Mouse (Mus musculus) embryo, embryonic 11.5 days (tissue): ENCODE measurements around the gene Ipo7.
"Not testable (repeated sequence)": the region's sequence is repeated elsewhere in the genome, so short reads cannot be mapped to it uniquely, and the experiment has no call there.

ENCODE experiments used
- DNase-seq: peaks from one replicate; pipeline ENCODE4 v3.0.0-alpha.2; 2012; ENCODE audit warnings: low read depth, low spot score

The Ipo7 gene

GRCm38 (mm10) chr7:110018631-110019482, 783 bp downstream of the Ipo7 start:
- DNase-seq, result peak; percentile 5

- DNase-seq, result no peak
Measured at GRCm38 (mm10) chr7:110023553-110023952, 5.5 kb downstream of the Ipo7 start.

- no peak for DNase-seq
Measured at GRCm38 (mm10) chr7:110026594-110026993, 8.5 kb downstream of the Ipo7 start.

- DNase-seq, result no peak
Measured at GRCm38 (mm10) chr7:110028826-110029225, 10.8 kb downstream of the Ipo7 start.

- no peak for DNase-seq
Measured at GRCm38 (mm10) chr7:110030342-110030741, 12.3 kb downstream of the Ipo7 start.

GRCm38 (mm10) chr7:110057723-110058122, 39.6 kb downstream of the Ipo7 start:
- DNase-seq, result not testable (repeated sequence)

- no peak for DNase-seq
Measured at GRCm38 (mm10) chr7:110059092-110059785, 41.2 kb downstream of the Ipo7 start.

- no peak for DNase-seq
Measured at GRCm38 (mm10) chr7:110060106-110060668, 42.1 kb downstream of the Ipo7 start.

GRCm38 (mm10) chr7:110060669-110061198, 42.7 kb downstream of the Ipo7 start:
- DNase-seq, result peak; percentile 50

GRCm38 (mm10) chr7:110061199-110061751, 43.2 kb downstream of the Ipo7 start, which contains the start of gene Zfp143:
Gene Zfp143, plus strand, starts transcription at chr7:110061217.
- DNase-seq, result peak; percentile 97

- DNase-seq, result peak; percentile 73
Measured at GRCm38 (mm10) chr7:110061752-110062273, 43.7 kb downstream of the Ipo7 start.

GRCm38 (mm10) chr7:110063731-110064130, 45.7 kb downstream of the Ipo7 start:
- DNase-seq, result no peak

GRCm38 (mm10) chr7:110069070-110069469, 51.0 kb downstream of the Ipo7 start:
- no peak for DNase-seq

- no peak for DNase-seq
Measured at GRCm38 (mm10) chr7:110078168-110078567, 60.1 kb downstream of the Ipo7 start.

- DNase-seq, result peak; percentile 44
Measured at GRCm38 (mm10) chr7:110083386-110084165, 65.5 kb downstream of the Ipo7 start.

- no peak for DNase-seq
Measured at GRCm38 (mm10) chr7:110085217-110085616, 67.1 kb downstream of the Ipo7 start.

- DNase-seq, result no peak
Measured at GRCm38 (mm10) chr7:110087914-110088313, 69.8 kb downstream of the Ipo7 start.

- no peak for DNase-seq
Measured at GRCm38 (mm10) chr7:110091670-110092069, 73.6 kb downstream of the Ipo7 start.

- DNase-seq, result no peak
Measured at GRCm38 (mm10) chr7:110096332-110096731, 78.3 kb downstream of the Ipo7 start.

- no peak for DNase-seq
Measured at GRCm38 (mm10) chr7:110097106-110097793, 79.2 kb downstream of the Ipo7 start.
